Mouse (Mus musculus) stomach, postnatal 0 days (tissue): ENCODE measurements at regions not wholly inside any gene's neighbourhood (a gene's known extent, or its start where the extent isn't known, plus 50 kb on each side); places are given as distances from the start of the nearest gene placed in this dataset.

ENCODE experiments used
- CTCF ChIP-seq: IDR thresholded peaks from 2 replicates; pipeline ENCODE4 v1.5.1; 2016; ENCODE audit warnings: antibody characterized with exemption, low read depth, mild to moderate bottlenecking, moderate library complexity
- EP300 ChIP-seq: optimal IDR thresholded peaks from 2 replicates; pipeline ENCODE3; 2016; ENCODE audit warnings: antibody characterized with exemption

DNA sequence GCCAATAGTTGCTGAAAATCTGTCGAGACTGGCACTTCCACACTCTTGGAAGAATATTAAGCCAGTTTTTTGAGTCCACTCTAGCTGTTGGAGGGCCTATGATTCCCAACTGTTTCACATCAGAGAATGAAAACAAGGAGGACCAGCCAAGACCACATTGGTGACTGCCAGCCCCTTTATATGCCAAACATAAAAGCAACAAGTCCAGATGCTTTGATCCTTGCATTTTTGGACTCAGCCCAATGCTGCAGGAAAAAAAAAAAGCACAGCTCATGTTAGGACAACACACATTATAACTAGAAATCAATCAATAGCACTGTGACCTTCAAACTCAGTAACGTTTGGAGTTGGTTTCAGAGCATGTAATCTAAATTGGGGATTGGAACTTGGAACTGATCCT lies 712.9 kb downstream of the Mecom start:
- TF ChIP-seq EP300: no peak
- no peak for TF ChIP-seq CTCF
